Mouse (Mus musculus) heart, adult 18-20 months (tissue): ENCODE data around the gene Necab3. TPM values are rescaled to one million over a fixed set of nuclear protein-coding genes. Genes with fewer than 3 reads are reported as not detected.
A peak's percentile ranks its signal among the peaks of the same experiment; 100 is the strongest.

Source experiments
- DNase-seq, 2 experiments: peaks; one replicate each; pipeline ENCODE4 v3.0.0; 2021 to 2022; ENCODE audit warnings: mixed read lengths in 1 of 2
- total RNA-seq, 2 experiments: library from RNA; stranded (reverse); gene quantifications; 2 replicates each; pipeline ENCODE4 v1.2.3; 2021

The Necab3 gene
- total RNA-seq, 2 experiments from 2014 or later = 0.27 TPM; not detected in 1

GRCm38 (mm10) chr2:154571976-154572375 lies 13.3 kb upstream of the Necab3 start:
- no peak for DNase-seq

GRCm38 (mm10) chr2:154571266-154571665 lies 12.6 kb upstream of the Necab3 start:
- DNase-seq = no peak

DNA sequence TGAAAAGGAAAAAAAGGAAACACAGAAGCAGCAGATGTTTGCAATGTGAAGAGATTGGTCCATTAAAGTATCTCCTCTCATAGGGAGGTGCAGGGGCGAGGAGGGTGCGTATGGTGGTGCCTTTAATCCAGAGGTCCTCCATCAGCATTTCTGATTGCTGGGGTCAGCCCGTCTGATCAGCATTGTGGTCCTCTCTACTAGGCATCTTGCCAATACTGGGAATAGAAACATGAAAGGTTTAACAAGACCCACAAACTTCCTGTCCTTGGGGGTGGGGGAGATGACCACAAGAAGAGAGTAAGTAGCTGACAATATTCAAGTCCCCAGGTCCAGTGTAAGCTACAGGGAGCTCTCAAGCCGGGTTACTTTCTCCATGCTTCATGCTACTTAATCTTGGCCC lies 12.0 kb upstream of the Necab3 start:
- DNase-seq = no peak

DNA sequence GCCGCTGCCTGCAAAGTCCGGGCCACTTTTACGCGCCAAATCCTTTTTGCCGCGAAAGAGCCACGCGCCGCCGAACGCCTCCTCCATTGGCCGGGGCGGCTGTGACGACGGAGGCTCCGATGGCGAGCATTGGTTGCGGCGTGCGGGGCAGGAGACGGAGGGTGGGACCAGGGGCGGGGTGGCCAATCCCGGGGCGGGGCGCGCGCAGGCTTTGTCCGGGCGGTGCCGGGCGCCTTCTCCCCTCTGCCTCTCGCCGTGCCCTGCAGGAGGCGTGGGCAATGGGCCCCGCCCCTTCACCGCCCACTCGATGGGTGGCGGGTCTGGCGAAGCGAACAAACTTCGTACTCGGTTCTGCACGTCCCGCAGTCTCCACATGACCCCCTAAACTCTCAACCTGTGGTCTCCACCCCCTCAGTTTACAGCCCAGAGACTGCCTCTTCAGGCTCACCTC lies 11.2 kb upstream of the Necab3 start, which contains the start of gene E2f1:
TSS of gene E2f1 (minus strand) at position 57 of the 451 bp plus-strand sequence.
- DNase-seq = peak; percentile 91 to 96

DNA sequence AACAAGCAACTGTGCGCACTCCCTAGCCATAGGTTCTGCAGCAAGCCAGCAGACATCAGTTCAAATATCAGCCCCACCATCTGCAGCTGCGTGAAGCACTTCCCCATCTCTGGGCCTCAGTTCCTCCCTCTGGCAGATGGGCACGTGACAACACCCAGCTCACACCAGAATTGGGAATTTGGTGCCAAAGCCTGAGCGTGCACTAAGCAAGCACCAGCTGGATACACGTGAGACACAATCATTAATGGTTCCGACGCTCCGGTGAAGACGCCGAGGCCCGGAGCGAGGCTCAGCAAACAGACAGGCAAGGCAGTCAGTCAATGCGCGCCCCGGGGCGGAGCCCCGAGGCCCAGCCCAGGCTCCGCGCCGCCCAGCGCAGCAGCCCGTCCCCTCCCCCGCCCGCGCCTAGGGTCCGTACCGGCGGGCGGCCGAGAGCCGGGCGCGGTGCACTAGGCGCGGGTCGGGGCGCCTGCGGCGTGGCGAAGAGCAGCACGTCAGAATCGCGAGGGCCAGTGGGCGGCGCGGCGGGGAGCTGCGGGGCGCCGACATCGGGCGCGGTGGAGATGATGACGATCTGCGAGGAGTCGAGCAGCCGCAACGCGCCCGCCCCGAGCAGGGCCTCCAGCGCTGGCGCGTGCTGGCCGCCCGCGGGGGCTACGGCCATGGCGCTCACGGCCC lies 10.5 kb upstream of the Necab3 start:
- DNase-seq = peak; percentile 50 to 54

GRCm38 (mm10) chr2:154568329-154569070 lies 9.8 kb upstream of the Necab3 start:
- peak in 1 of 2 experiments; percentile 19 for DNase-seq

- DNase-seq = no peak
Observed at GRCm38 (mm10) chr2:154567766-154568165, 9.1 kb upstream of the Necab3 start.

- DNase-seq = no peak
Observed at GRCm38 (mm10) chr2:154566641-154567040, 8.0 kb upstream of the Necab3 start.

DNA sequence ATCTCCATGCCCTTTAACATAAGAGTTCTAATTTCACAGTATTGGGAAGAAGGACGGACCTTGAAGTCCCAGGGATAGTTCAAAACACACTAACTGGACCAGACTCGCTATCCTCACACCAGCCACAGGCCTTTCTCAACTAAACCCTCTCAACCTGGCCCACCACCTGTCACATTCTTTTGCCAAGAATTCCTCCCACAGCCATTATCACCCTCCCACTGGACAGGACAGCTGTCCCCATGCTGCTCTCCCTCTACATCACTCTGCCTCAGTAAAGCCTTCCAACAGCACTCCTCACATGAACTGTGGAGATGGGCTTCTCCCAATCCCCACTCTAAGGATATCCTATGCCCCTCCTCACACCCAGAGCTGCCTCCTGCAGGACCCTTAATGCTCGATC lies 6.9 kb upstream of the Necab3 start:
- no peak for DNase-seq

DNA sequence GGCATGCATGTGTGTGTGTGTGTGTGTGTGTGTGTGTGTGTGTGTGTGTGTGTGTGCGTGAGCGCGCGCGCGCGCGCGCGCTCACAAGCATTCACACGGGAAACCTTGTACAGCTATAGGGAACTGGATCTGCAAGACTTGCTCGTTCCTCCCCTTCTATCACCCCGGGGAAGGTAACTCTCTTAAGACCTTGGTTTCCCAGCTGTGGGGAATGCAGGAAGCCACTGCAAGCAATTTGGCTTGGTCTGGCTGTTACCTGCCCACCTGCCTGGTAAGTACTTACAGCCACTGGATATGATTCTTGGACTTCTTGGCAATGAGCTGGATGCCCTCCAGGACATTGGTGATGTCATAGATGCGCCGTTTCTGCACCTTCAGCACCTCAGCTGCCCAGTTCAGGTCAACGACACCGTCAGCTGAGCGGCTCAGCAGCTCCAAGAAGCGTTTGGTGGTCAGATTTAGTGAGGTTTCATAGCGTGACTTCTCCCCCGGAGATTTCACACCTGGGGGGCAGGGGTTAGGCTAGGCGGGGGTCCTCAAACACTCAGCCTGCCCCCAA lies 5.0 kb upstream of the Necab3 start:
- DNase-seq = no peak

- peak in 1 of 2 experiments; percentile 35 for DNase-seq
Observed at GRCm38 (mm10) chr2:154557184-154557832, 1.4 kb downstream of the Necab3 start.

GRCm38 (mm10) chr2:154555235-154555634 lies 3.5 kb downstream of the Necab3 start:
- no peak for DNase-seq

DNA sequence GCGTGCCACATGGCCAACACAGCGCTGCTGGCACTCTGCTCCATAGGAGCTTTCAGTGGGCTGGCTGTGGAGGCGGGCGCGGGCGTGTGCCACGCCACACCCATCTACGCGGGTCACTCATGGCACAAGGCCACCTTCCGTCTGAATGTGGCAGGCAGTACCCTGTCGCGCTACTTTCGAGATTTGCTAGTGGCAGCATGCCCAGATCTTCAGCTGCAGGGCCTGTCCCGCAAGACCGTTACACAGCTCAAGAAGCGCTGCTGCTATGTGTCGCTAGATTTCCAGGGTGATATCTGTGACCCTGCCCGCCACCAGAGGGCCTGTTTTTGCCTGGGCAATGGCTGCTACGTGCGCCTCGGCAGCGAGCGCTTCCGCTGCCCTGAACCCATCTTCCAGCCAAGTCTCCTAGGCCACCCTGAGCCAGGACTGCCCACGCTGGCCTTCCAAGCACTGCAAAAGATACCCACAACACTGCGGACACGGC lies 6.2 kb downstream of the Necab3 start:
- DNase-seq = peak; percentile 71 to 75

GRCm38 (mm10) chr2:154551927-154552326 lies 6.8 kb downstream of the Necab3 start:
- no peak for DNase-seq

DNA sequence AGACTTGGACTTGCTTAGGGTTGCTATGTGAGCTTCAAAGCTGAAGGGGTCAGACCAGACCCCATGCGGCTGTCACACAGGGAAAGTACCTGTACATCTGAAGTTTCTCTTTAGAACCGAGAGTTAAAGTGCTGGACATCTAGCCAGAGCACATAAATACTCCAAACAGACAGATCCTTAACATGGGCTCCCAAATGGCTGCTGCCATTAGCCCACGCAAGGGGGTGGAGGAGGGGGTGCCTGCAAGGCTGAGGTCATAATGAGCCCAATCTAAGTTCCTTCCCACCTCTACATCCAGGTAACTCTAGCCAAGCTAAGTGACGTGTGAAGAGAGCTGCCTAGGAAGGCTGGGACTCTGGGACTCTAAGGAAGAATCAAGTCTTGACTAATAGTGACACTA lies 7.2 kb downstream of the Necab3 start, which contains the start of gene Actl10:
TSS of gene Actl10 (plus strand) at position 301 of the 400 bp plus-strand sequence.
- DNase-seq = no peak

DNA sequence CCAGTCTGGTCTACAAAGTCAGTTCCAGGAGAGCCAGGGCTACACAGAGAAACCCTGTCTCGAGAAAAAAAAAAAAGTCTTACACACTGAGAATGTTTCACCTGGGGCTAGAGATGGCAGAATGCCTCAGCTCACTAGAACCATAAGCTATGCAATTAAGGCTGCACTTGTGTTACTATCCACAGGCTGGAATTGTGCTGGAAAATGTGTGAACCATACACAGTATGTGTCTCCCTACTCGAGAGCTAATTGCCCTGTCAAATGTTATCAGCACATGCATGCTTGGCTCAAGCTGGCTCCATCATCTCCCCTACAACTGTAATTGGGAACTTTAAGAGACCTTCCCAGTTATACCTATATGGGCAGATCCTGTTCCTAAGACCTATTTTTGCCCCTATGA lies 7.8 kb downstream of the Necab3 start:
- no peak for DNase-seq

GRCm38 (mm10) chr2:154549886-154550189 lies 8.9 kb downstream of the Necab3 start:
- DNase-seq = no peak

DNA sequence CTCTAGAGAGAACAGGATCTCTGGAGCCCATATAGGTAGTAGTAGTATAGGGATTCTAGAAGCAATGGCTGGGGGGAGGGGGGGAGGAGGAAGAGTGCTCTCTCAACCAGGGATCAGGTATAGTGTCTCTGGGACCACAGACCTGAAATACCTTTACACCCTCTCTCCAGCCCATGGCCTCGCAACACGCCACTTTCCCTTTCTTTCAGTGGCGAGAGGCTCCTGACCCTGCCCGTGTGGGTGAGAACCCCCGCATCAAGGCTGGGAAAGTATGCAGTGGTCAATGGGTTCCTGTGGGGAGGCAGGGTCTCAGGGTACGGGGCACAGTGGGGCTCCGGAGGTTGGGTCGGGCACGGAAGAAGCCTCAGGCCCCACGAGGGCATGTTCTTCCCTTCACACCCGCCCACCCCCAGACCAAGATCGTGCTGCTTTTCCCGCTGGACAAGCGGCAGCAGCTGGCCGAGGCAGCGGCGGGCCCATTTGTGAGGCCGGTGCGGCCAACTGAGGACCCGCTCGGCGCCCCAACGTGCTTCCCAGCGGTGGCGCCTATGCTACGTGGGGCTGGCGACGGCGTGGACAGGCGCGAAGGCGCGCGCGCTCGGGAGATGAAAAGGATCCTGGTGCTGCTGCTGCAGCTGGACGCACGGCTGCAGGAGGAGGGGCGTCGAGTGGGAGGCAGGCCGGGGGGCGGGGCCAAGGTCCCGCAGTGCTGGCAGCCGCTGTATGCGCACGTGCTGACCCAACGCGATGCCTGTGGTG lies 9.4 kb downstream of the Necab3 start:
- DNase-seq = peak; percentile 59

- DNase-seq = peak; percentile 26 to 54
Observed at GRCm38 (mm10) chr2:154548688-154549087, 10.0 kb downstream of the Necab3 start.

DNA sequence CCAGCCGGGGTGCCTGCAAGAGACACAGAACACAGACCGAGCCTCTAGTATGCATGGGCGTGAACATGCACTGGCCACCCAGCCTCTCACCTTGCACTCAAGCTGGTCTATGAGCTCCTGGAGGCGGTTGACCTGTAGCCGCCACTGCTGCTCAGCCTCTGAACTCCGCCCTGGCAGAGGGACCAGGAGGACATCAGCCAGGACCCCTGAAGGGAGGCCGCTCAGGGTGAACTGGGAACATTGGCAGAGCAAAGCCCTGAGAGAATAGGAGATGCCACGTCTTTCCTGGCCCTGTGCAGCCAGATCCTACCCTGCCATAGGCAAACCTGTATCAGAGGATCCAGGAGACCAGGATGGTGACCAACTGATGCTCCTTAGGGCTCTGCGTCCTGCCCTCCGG lies 12.0 kb downstream of the Necab3 start, which contains the start of gene 1700003F12Rik:
TSS of gene 1700003F12Rik (plus strand) at position 375 of the 400 bp plus-strand sequence.
- DNase-seq = no peak

DNA sequence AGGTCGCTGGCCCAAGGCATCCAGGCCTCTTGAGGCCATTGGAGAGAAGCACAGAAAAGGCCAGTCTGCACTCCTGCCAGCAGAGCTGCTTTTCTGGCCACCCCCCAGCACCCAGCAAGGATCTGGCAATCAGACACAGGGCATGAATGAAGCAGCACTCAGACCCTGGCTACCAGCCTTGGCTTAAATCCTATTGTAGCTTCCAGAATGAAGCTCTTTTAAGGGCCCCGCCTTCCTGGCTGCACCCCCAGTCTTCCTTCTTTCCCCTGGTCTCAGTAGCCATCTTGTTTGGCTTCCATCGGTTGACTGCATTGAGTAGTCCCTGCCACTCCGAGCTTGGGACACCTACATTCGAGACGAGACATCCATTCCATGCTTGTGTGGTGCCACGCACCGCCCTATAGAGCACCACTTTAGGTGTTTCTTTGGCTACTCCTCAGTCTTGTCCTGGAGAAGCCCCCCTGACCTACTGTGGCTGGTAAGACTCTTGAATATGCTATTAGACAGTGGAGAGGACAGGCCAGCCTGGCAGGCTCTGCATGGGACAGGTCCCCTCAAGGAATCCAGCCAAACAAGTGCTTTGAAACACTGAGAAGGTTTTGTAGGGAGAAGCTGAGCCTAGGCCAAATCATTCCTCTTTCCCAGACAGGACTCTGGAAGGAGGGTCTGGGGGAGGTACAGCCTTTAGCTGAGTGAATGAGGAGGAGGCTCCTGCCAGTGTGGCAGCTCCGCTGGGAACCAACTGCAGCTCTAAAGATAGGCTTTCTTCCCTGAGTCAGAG lies 14.9 kb downstream of the Necab3 start:
- DNase-seq = peak; percentile 80 to 87
